Mouse (Mus musculus): ENCODE data around the gene Lca5. TPM values are rescaled to one million over a fixed set of nuclear protein-coding genes. Genes with fewer than 3 reads are reported as not detected.

The Lca5 gene
- polyA plus RNA-seq, 1 experiment, result 5.2 TPM

Other genes with a start within 250 kb of the Lca5 start
- gene Sh3bgrl2, start 107.2 kb upstream of the Lca5 start, polyA plus RNA-seq (2012; rRNA removed), result 53.1 and 53.3 TPM in 2 replicates